8 mouse cellular contexts compared by ENCODE assay signal in genomic region chr10:80399973-80400703, GRCm38 (mm10). TPM values are rescaled to one million over a fixed set of nuclear protein-coding genes. Genes with fewer than 3 reads are reported as not detected.
DNase-seq lines count a peak whose midpoint lies in the region; ATAC-seq and TF ChIP-seq lines count a peak whose summit lies in the region.

No protein-coding gene starts in this region.

- H3K9me3 ChIP-seq in heart, embryonic 12.5 days (replicated peaks), result no peaks in the 10 kb centered on the region
- no peaks in the 10 kb centered on the region for H3K9me3 ChIP-seq in ES-Bruce4 (replicated peaks; ENCODE audit: control insufficient read depth, insufficient read depth, low read length, poor library complexity, severe bottlenecking)
- H3K9me3 ChIP-seq in forebrain, embryonic 16.5 days (ENCODE audit: control insufficient read depth, low read length), result no peaks in the 10 kb centered on the region

- WGBS in heart, embryonic 12.5 days, result 14% methylated on average over 17 of the region's 17 CpGs
- 9% methylated on average over 17 of the region's 17 CpGs for WGBS in forebrain, embryonic 16.5 days
- 10% methylated on average over 16 of the region's 17 CpGs for WGBS in macrophage (ENCODE audit: missing documents)

- DNase-seq in heart, postnatal 25 days (ENCODE audit: low spot score), result no peak
- DNase-seq in gastrocnemius, postnatal 36 days, result no peak
- DNase-seq in cerebellum, postnatal 10 days, result no peak
- no peak for DNase-seq in spleen, postnatal 10 days (ENCODE audit: low spot score in 2 of 2)

- H3K4me3 ChIP-seq in heart, embryonic 12.5 days, result peak overlapping the region; percentile 68
- peak overlapping the region; percentile 52 for H3K4me3 ChIP-seq in ES-Bruce4 (ENCODE audit: low read depth, low read length)
- peak overlapping the region; percentile 71 for H3K4me3 ChIP-seq in forebrain, embryonic 16.5 days (replicated peaks; ENCODE audit: low read length)
- peak overlapping the region; percentile 52 for H3K4me3 ChIP-seq in macrophage (ENCODE audit: inconsistent target)

- peaks cover 57% of the 10 kb centered on the region for H3K36me3 ChIP-seq in heart, embryonic 12.5 days
- H3K36me3 ChIP-seq in ES-Bruce4 (ENCODE audit: control insufficient read depth, insufficient read depth, low read length, poor library complexity, severe bottlenecking) (peaks cover 11% of the 10 kb centered on the region), macrophage (ENCODE audit: inconsistent target) (peaks cover 28% of the 10 kb centered on the region)
- H3K36me3 ChIP-seq in forebrain, embryonic 16.5 days (ENCODE audit: control insufficient read depth, insufficient read depth), result peaks cover 21% of the 10 kb centered on the region

- H3K9ac ChIP-seq in heart, embryonic 12.5 days, result peak overlapping the region; percentile 77
- peak overlapping the region; percentile 46 for H3K9ac ChIP-seq in ES-Bruce4 (ENCODE audit: low read depth, poor library complexity, severe bottlenecking)
- H3K9ac ChIP-seq in forebrain, embryonic 16.5 days (replicated peaks; ENCODE audit: low read depth, low read length), result peak overlapping the region; percentile 57

- H3K4me2 ChIP-seq in heart, embryonic 12.5 days, result peak overlapping the region; percentile 86
- peak overlapping the region; percentile 74 for H3K4me2 ChIP-seq in forebrain, embryonic 16.5 days (ENCODE audit: low read length)

- ATAC-seq in heart, embryonic 12.5 days (ENCODE audit: insufficient number of reproducible peaks, low FRiP score), result no peak
- no peak for ATAC-seq in forebrain, embryonic 16.5 days

- TF ChIP-seq POLR2A in ES-Bruce4 (IDR thresholded peaks at IDR 0.05; ENCODE audit: insufficient read depth, low read length), result no peak

- intact Hi-C loops in heart, postnatal 25 days (cut with DNase I), result no loop called here
- intact Hi-C loops in gastrocnemius, postnatal 36 days (cut with DNase I), result no loop called here

- TF ChIP-seq CTCF in ES-Bruce4 (IDR thresholded peaks at IDR 0.05; ENCODE audit: low read depth, low read length), result no peak

- H3K27me3 ChIP-seq in heart, embryonic 12.5 days (replicated peaks), result no peaks in the 10 kb centered on the region
- no peaks in the 10 kb centered on the region for H3K27me3 ChIP-seq in ES-Bruce4 (ENCODE audit: control insufficient read depth, insufficient read depth, low read length, poor library complexity, severe bottlenecking)
- H3K27me3 ChIP-seq in forebrain, embryonic 16.5 days (replicated peaks; ENCODE audit: control insufficient read depth, insufficient read depth, low read length), result no peaks in the 10 kb centered on the region

- peak overlapping the region; percentile 79 for H3K27ac ChIP-seq in heart, embryonic 12.5 days (ENCODE audit: poor library complexity, severe bottlenecking)
- H3K27ac ChIP-seq in ES-Bruce4 (ENCODE audit: insufficient read depth, low read length) (peak overlapping the region; percentile 17), macrophage (peak overlapping the region; percentile 84)
- peak overlapping the region; percentile 89 for H3K27ac ChIP-seq in forebrain, embryonic 16.5 days (ENCODE audit: low read length)

- H3K79me2 ChIP-seq in macrophage (ENCODE audit: inconsistent target), result peaks cover 51% of the 10 kb centered on the region

- peaks cover 43% of the 10 kb centered on the region for H3K4me1 ChIP-seq in heart, embryonic 12.5 days (replicated peaks)
- no peaks in the 10 kb centered on the region for H3K4me1 ChIP-seq in ES-Bruce4 (ENCODE audit: control insufficient read depth, insufficient read depth, low read length)
- peaks cover 27% of the 10 kb centered on the region for H3K4me1 ChIP-seq in forebrain, embryonic 16.5 days (replicated peaks; ENCODE audit: control insufficient read depth, insufficient read depth, low read length)

- TF ChIP-seq EP300 in ES-Bruce4 (IDR thresholded peaks at IDR 0.05; ENCODE audit: insufficient read depth, low read depth, low read length), result no peak

RNA-seq across cellular contexts. Expression of gene Mbd3, which starts 0.8 kb away (rescaled TPM):
- 176 and 181 TPM in 2 replicates for polyA plus RNA-seq in heart, embryonic 12.5 days (2016; fragmentation: Nextera tagmentation; extraction: Ambion mirVana)
- 10 to 100 TPM; 85.2 to 88.9 TPM for total RNA-seq in heart, postnatal 25 days (2021)
- 81.3 and 84.8 TPM in 2 replicates for polyA plus RNA-seq in ES-Bruce4 (2011; ENCODE audit: insufficient read depth, insufficient read length, low read depth, missing spikeins)
- 247 and 256 TPM in 2 replicates for polyA plus RNA-seq in forebrain, embryonic 16.5 days (2015; fragmentation: Nextera tagmentation; extraction: Ambion mirVana)
- total RNA-seq in macrophage (2018; cell fraction: chromatin; rRNA removed), result 10 to 100 TPM in 17 of 26 experiments, 1 to 10 TPM in 9; 4.9 to 39.3 (median 13.4) TPM
- total RNA-seq in macrophage (2018; cell fraction: cytosol; rRNA removed), result 10 to 100 TPM; 41.5 to 73.7 (median 54.5) TPM
- 10 to 100 TPM; 11.4 to 41.4 (median 19.3) TPM for total RNA-seq in macrophage (2018; cell fraction: nucleus; rRNA removed)
- 64.4 to 92.6 TPM (median 64.4 TPM) in 3 replicates for polyA plus RNA-seq in macrophage (2018)
- total RNA-seq in gastrocnemius, postnatal 36 days (2021), result 10 to 100 TPM; 95.1 to 99.9 TPM

RNA-seq across cellular contexts. Expression of gene Uqcr11, which starts 6.5 kb away (rescaled TPM):
- 951 and 1,026 TPM in 2 replicates for polyA plus RNA-seq in heart, embryonic 12.5 days (2016; fragmentation: Nextera tagmentation; extraction: Ambion mirVana)
- total RNA-seq in heart, postnatal 25 days (2021), result 1,000 to 10,000 TPM; 1,983 to 2,045 TPM
- polyA plus RNA-seq in ES-Bruce4 (2011; ENCODE audit: insufficient read depth, insufficient read length, low read depth, missing spikeins) (199 and 223 TPM in 2 replicates), macrophage (2018) (150 to 306 TPM (median 241 TPM) in 3 replicates)
- 455 and 522 TPM in 2 replicates for polyA plus RNA-seq in forebrain, embryonic 16.5 days (2015; fragmentation: Nextera tagmentation; extraction: Ambion mirVana)
- 10 to 100 TPM in 12 of 26 experiments, 1 to 10 TPM in 12, not detected in 2; 3.4 to 53.9 (median 10.1) TPM for total RNA-seq in macrophage (2018; cell fraction: chromatin; rRNA removed)
- 100 to 1,000 TPM; 181 to 345 (median 248) TPM for total RNA-seq in macrophage (2018; cell fraction: cytosol; rRNA removed)
- total RNA-seq in macrophage (2018; cell fraction: nucleus; rRNA removed), result 10 to 100 TPM; 25.0 to 94.0 (median 45.4) TPM
- 100 to 1,000 TPM; 825 to 866 TPM for total RNA-seq in gastrocnemius, postnatal 36 days (2021)

RNA-seq across cellular contexts. Expression of gene Mex3d, which starts 12.7 kb away (rescaled TPM):
- polyA plus RNA-seq in heart, embryonic 12.5 days (2016; fragmentation: Nextera tagmentation; extraction: Ambion mirVana), result 6.1 and 6.2 TPM in 2 replicates
- 1 to 10 TPM; 7.5 to 8.8 TPM for total RNA-seq in heart, postnatal 25 days (2021)
- polyA plus RNA-seq in ES-Bruce4 (2011; ENCODE audit: insufficient read depth, insufficient read length, low read depth, missing spikeins) (25.0 and 28.0 TPM in 2 replicates), macrophage (2018) (4.1 to 6.2 TPM (median 6.0 TPM) in 3 replicates)
- polyA plus RNA-seq in forebrain, embryonic 16.5 days (2015; fragmentation: Nextera tagmentation; extraction: Ambion mirVana), result 16.3 TPM in 2 replicates
- total RNA-seq in macrophage (2018; cell fraction: chromatin; rRNA removed), result 1 to 10 TPM in 18 of 26 experiments, under 1 TPM in 8; 0.28 to 5.7 (median 1.7) TPM
- 10 to 100 TPM in 1 of 26 experiments, 1 to 10 TPM in 25; 3.0 to 10.2 (median 5.6) TPM for total RNA-seq in macrophage (2018; cell fraction: cytosol; rRNA removed)
- total RNA-seq in macrophage (2018; cell fraction: nucleus; rRNA removed), result 1 to 10 TPM; 2.6 to 8.0 (median 4.8) TPM
- 1 to 10 TPM; 3.4 to 4.5 TPM for total RNA-seq in gastrocnemius, postnatal 36 days (2021)

RNA-seq across cellular contexts. Expression of gene Tcf3, which starts 33.3 kb away (rescaled TPM):
- polyA plus RNA-seq in heart, embryonic 12.5 days (2016; fragmentation: Nextera tagmentation; extraction: Ambion mirVana), result 85.8 and 89.4 TPM in 2 replicates
- 10 to 100 TPM; 20.3 to 20.9 TPM for total RNA-seq in heart, postnatal 25 days (2021)
- polyA plus RNA-seq in ES-Bruce4 (2011; ENCODE audit: insufficient read depth, insufficient read length, low read depth, missing spikeins) (78.0 and 78.2 TPM in 2 replicates), macrophage (2018) (9.2 to 21.5 TPM (median 17.0 TPM) in 3 replicates)
- 63.7 and 74.6 TPM in 2 replicates for polyA plus RNA-seq in forebrain, embryonic 16.5 days (2015; fragmentation: Nextera tagmentation; extraction: Ambion mirVana)
- total RNA-seq in macrophage (2018; cell fraction: chromatin; rRNA removed), result 10 to 100 TPM in 25 of 26 experiments, 1 to 10 TPM in 1; 9.6 to 64.6 (median 34.5) TPM
- 10 to 100 TPM; 10.5 to 23.1 (median 17.3) TPM for total RNA-seq in macrophage (2018; cell fraction: cytosol; rRNA removed)
- 10 to 100 TPM in 23 of 26 experiments, 1 to 10 TPM in 3; 7.5 to 36.9 (median 16.6) TPM for total RNA-seq in macrophage (2018; cell fraction: nucleus; rRNA removed)
- 10 to 100 TPM; 11.0 to 12.0 TPM for total RNA-seq in gastrocnemius, postnatal 36 days (2021)

RNA-seq across cellular contexts. Expression of gene Plk5, which starts 43.9 kb away (rescaled TPM):
- not detected in 2 replicates for polyA plus RNA-seq in heart, embryonic 12.5 days (2016; fragmentation: Nextera tagmentation; extraction: Ambion mirVana)
- under 1 TPM; 0.18 to 0.36 TPM for total RNA-seq in heart, postnatal 25 days (2021)
- polyA plus RNA-seq in ES-Bruce4 (2011; ENCODE audit: insufficient read depth, insufficient read length, low read depth, missing spikeins), result 11.1 and 12.6 TPM in 2 replicates
- polyA plus RNA-seq in forebrain, embryonic 16.5 days (2015; fragmentation: Nextera tagmentation; extraction: Ambion mirVana), result 2.2 and 4.5 TPM in 2 replicates
- not detected for total RNA-seq in macrophage (2018; cell fraction: chromatin; rRNA removed)
- total RNA-seq in macrophage (2018; cell fraction: cytosol; rRNA removed), result not detected
- total RNA-seq in macrophage (2018; cell fraction: nucleus; rRNA removed), result not detected
- not detected in 3 replicates for polyA plus RNA-seq in macrophage (2018)
- under 1 TPM; 0.15 to 0.20 TPM for total RNA-seq in gastrocnemius, postnatal 36 days (2021)

Comparison
In these comparisons a context has a peak if more than half of its experiments do, and no peak if none do; other contexts are left out.
1. H3K27ac ChIP-seq: peak in every context shown above with its lines; median percentile 89 in forebrain, embryonic 16.5 days; 84 in macrophage; 79 in heart, embryonic 12.5 days; 17 in ES-Bruce4.